Mouse (Mus musculus) E14TG2a.4 (cell line): ENCODE measurements around the gene Thpo.

Experiments used
- H3K27me3 ChIP-seq: 2 replicates; pipeline ENCODE4 v1.6.1; 2014; ENCODE audit warnings: low read length, control low read depth; ENCODE audit not compliant: insufficient read depth
- H3K36me3 ChIP-seq: 2 replicates; pipeline ENCODE4 v1.6.1; 2014; ENCODE audit warnings: low read length, control low read depth; ENCODE audit not compliant: insufficient read depth
- H3K4me1 ChIP-seq: replicated peaks from 2 replicates; pipeline ENCODE4 v1.6.1; 2014; ENCODE audit warnings: low read depth, low read length, control low read depth
- H3K4me3 ChIP-seq: replicated peaks from 2 replicates; pipeline ENCODE4 v1.5.1; 2014; ENCODE audit warnings: mild to moderate bottlenecking, low read length
- H3K9me3 ChIP-seq: 2 replicates; pipeline ENCODE4 v1.6.1; 2014; ENCODE audit warnings: low read length, control low read depth
- CTCF ChIP-seq: conservative IDR thresholded peaks from 2 replicates; pipeline ENCODE4 v1.5.1; 2014; ENCODE audit warnings: low read length
- NANOG ChIP-seq: IDR thresholded peaks from 2 replicates; pipeline ENCODE4 v1.6.1; 2014; ENCODE audit warnings: borderline replicate concordance, low read length, mixed read lengths
- POU5F1 ChIP-seq: IDR thresholded peaks from 2 replicates; pipeline ENCODE4 v1.6.1; 2014; ENCODE audit warnings: low read length, borderline replicate concordance

The Thpo gene

DNA sequence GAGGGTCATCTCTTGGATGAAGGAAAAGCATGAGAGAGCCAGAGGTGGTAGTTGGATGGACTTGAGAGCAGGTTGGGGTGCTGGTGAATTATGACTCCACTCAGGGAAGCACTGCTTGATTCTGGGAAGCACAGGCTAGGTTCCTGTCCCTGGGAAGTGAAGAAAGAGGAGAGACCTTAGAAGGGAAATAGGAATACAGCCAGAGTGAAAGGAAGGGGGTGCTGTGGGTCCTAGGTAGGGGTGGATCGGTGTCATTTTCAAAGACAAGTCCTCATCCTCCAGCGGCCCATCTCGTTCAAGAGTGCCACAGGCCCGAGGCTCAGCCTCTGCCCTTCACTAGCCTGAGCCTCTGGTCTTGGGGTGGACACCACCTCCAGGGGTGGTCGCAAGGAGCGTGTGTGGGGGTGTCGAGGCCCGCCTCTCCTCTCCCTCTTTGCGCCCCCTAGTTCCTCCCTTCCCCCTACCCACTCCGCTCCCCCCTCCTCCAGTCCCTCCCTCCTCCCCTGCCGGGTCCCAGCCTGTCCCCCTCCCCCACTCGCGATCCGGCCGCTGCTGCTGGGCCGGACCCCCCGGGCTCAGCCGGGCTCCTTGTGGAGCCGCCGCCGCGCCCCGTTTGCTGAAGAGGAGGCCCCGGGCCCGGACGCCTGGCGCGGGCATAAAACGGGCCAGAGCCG is 1.9 kb downstream of the Thpo start:
- Histone ChIP-seq H3K36me3 (peaks cover 16% of the 10 kb centered on the region), H3K4me1 (peaks cover 62% of the 10 kb centered on the region), H3K4me3 (peak overlapping the region; percentile 85), H3K9me3 (peaks cover 14% of the 10 kb centered on the region), H3K27me3 (peaks cover 53% of the 10 kb centered on the region)
- no peak for TF ChIP-seq NANOG
- TF ChIP-seq CTCF, result no peak
- no peak for TF ChIP-seq POU5F1

DNA sequence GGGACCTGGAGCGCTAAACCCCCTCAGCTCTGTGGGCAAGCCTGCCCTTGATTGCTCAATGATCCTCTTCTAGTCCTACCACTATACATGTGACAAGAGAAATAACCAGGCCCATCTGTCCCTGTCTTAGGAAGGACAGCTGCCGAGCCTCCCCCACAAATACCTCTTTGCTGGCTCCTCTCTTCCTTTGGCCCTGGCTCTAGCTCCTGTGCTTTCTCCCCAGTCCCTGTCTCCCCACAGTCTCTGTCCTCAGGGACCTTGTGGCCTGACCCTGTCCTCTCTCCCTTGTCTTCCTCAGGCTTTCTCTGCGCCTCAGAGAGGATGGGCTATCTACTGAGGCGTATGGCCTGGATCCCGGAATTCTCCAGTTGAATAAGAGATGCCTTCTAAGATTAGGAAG is 2.6 kb downstream of the Thpo start:
- Histone ChIP-seq H3K9me3 (peaks cover 7% of the 10 kb centered on the region), H3K4me1 (peaks cover 63% of the 10 kb centered on the region), H3K27me3 (peaks cover 46% of the 10 kb centered on the region), H3K36me3 (peaks cover 17% of the 10 kb centered on the region), H3K4me3 (peak overlapping the region; percentile 43; the same call in 1 of the 2 replicates)
- TF ChIP-seq NANOG (no peak), CTCF (no peak), POU5F1 (no peak)

DNA sequence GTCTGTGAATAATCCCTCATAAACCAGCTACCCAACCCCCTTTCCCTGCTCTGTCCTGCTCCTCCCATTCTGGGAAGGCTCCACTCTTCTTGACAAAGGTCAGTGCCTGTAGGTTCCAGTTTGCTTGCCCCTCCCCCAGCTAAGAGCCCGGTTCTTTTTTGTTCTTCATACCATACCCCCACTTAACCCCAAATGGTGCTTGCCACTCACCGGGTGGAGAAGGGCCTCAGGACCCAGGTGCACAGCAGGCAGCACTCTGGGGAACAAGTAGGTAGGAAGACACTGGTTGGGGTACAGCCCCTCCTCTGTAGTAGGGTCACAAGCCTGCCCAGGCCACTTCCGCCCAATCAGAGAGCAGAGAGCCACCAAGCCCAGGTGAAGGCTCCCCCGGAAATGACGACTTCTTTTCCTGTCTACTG is 4.0 kb downstream of the Thpo start:
- Histone ChIP-seq H3K4me1 (peaks cover 77% of the 10 kb centered on the region), H3K4me3 (peak overlapping the region; percentile 67), H3K9me3 (no peaks in the 10 kb centered on the region), H3K36me3 (peaks cover 26% of the 10 kb centered on the region), H3K27me3 (peaks cover 32% of the 10 kb centered on the region)
- TF ChIP-seq POU5F1 (no peak), NANOG (no peak), CTCF (no peak)

DNA sequence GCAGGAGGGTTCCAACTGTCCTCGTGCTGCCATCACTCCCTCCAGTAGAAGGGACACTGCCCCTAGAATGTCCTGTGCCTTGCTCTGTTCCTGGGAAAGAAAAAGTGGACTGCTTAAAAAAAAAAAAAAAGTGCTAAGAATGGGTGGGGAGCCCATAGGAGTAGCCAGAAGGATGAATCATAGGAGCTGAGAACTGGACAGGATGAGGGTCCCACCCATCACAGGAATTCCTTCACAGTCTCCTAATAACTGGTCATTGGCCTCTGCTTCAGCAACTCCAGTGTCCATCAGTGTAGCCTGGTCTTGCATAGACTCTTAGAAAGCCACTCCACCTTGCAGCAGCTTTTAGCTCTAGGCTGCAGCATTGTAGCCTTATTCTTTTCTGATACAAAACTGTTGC is 7.9 kb downstream of the Thpo start:
- peaks cover 42% of the 10 kb centered on the region for H3K36me3 ChIP-seq
- H3K4me3 ChIP-seq, result no peak overlapping the region
- peaks cover 86% of the 10 kb centered on the region for H3K4me1 ChIP-seq
- no peaks in the 10 kb centered on the region for H3K27me3 ChIP-seq
- no peaks in the 10 kb centered on the region for H3K9me3 ChIP-seq
- no peak for TF ChIP-seq NANOG
- no peak for TF ChIP-seq POU5F1
- no peak for TF ChIP-seq CTCF

DNA sequence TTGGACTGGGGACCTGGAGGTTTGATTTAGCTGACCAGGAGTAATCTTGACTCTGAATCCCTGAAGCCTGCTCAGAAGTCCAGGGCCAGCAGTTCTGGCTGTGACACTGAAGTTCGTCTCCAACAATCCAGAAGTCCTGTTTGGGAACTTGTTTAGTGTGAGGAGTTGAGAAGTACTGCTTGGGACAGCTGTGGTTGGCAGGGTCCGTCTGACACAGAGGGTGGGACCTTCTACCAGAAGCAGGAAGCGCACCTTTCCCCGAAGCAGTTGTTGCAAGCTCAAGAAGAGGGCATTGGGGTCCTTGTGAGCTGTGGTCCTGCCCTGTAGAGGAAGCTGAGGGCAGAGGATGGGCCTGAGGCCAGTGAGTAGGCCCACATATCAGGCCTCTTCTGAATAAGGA is 8.6 kb downstream of the Thpo start:
- no peak for TF ChIP-seq CTCF
- TF ChIP-seq POU5F1, result no peak
- no peak for TF ChIP-seq NANOG
- Histone ChIP-seq H3K27me3 (no peaks in the 10 kb centered on the region), H3K9me3 (no peaks in the 10 kb centered on the region), H3K36me3 (peaks cover 48% of the 10 kb centered on the region), H3K4me1 (peaks cover 87% of the 10 kb centered on the region), H3K4me3 (no peak overlapping the region)

DNA sequence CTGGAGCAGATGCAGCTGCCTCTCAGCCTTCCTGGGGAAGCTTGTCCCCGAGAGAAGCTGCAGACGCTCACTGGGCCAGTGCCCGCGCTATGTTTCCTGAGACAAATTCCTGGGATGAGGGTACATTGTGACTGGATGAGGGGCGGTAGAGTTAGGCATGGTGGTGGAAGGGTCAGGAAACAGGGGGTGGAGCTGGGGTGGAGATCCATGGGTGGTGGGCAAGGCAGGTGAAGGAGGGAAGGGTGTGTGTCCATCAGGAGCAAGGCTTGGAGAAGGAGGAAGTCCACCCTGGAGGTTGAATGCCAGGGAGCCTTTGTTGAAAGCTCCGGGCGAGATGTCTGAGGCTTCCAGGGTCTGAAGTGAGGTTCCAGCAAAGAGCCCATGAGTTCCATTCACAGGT is 9.0 kb downstream of the Thpo start:
- Histone ChIP-seq H3K4me3 (no peak overlapping the region; the same call in 1 of the 2 replicates), H3K36me3 (peaks cover 52% of the 10 kb centered on the region), H3K4me1 (peaks cover 87% of the 10 kb centered on the region), H3K27me3 (no peaks in the 10 kb centered on the region), H3K9me3 (no peaks in the 10 kb centered on the region)
- TF ChIP-seq POU5F1 (no peak), NANOG (no peak), CTCF (no peak)

DNA sequence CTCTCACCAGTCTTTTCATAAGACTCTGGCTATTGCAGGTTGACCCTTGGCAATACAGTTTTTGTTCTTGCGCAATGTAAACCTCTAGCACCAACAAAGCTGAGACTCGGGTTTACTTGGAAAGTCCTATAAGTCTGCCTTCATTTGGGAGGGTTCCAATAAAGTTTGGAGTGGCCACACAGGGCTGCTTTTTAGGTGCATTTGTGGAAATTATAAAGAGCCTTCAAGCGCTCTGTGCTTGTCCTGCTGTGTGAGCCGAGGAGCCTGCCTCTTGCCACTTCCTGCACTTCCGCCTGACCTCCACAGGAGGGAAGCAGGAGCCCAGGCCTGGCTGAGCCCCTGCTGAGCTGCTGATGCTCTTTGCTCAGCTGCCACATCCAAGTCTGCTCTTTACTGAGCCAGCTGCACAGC is 10.0 kb downstream of the Thpo start:
- no peaks in the 10 kb centered on the region for H3K9me3 ChIP-seq
- peaks cover 62% of the 10 kb centered on the region for H3K36me3 ChIP-seq
- H3K4me3 ChIP-seq, result peak overlapping the region; percentile 8; the same call in 1 of the 2 replicates
- peaks cover 86% of the 10 kb centered on the region for H3K4me1 ChIP-seq
- TF ChIP-seq CTCF (peak; percentile 49), NANOG (peak; percentile 45; the same call in 1 of the 2 replicates), POU5F1 (no peak)
- H3K27me3 ChIP-seq, result no peaks in the 10 kb centered on the region

DNA sequence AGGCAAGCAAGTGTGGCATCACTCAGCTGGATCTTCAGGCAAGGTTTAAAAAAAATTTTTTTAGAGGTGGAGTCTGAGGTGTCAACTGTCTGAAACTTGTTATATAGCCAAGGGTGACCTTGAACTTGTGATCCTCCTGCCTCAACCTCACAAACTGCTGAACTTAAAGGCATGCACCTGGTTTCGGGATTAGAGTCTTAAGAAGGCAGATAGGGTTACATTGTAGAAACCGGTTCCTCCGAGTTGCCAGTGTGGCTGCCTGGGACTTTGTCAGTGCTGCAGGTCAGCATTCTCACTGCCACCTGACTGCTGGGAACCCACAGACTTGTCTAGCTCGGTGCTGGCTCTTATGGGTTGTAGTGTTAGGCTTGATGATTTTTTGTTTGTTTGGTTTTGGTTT is 11.1 kb downstream of the Thpo start:
- Histone ChIP-seq H3K4me3 (no peak overlapping the region), H3K36me3 (peaks cover 58% of the 10 kb centered on the region), H3K27me3 (no peaks in the 10 kb centered on the region), H3K9me3 (no peaks in the 10 kb centered on the region), H3K4me1 (peaks cover 82% of the 10 kb centered on the region)
- TF ChIP-seq POU5F1, result no peak
- TF ChIP-seq CTCF, result no peak
- no peak for TF ChIP-seq NANOG

DNA sequence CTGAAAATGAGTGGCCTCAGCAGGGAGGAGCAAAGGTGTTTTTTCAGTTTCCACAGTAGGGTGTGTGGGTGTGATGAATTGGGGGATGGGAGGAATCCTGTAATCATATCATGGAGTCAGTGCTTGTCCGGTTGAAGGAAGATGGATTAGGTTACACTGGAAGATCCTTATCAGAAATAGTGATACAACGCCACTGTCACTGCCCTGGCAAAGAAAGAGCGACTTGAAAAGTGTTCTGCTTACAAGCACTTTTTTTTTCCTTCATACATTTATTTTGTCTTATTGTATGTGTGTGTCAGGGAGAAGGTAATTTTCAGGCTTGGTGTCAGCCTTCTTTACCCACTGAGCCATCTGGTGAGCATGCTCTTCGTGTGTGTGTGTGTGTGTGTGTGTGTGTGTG is 11.6 kb downstream of the Thpo start:
- TF ChIP-seq CTCF (no peak), NANOG (no peak), POU5F1 (no peak)
- 0 out of 2 replicates have a peak overlapping the region, but pooled peaks have one; percentile 17 for H3K4me3 ChIP-seq
- H3K4me1 ChIP-seq, result peaks cover 81% of the 10 kb centered on the region
- H3K36me3 ChIP-seq, result peaks cover 56% of the 10 kb centered on the region
- H3K27me3 ChIP-seq, result no peaks in the 10 kb centered on the region
- H3K9me3 ChIP-seq, result no peaks in the 10 kb centered on the region
